Mouse (Mus musculus) layer of hippocampus, postnatal 36 days (tissue): Measurements from ENCODE around the gene Gm21083. TPM values are rescaled to one million over a fixed set of nuclear protein-coding genes. Genes with fewer than 3 reads are reported as not detected.
"Not testable (repeated sequence)": the region's sequence is repeated elsewhere in the genome, so short reads cannot be mapped to it uniquely, and the experiment has no call there.

Source experiments
- DNase-seq, 2 experiments: peaks; one replicate each; pipeline ENCODE4 v3.0.0; 2022
- total RNA-seq, 2 experiments: library from RNA; stranded (reverse); gene quantifications; 2 replicates each; pipeline ENCODE4 v1.2.3; 2021

Gene Gm21083
- not detected for total RNA-seq

GRCm38 (mm10) chr5:15577033-15577432, at the start of gene Gm21083:
Gene Gm21083 (plus strand): TSS chr5:15577333.
- not testable (repeated sequence) for DNase-seq

- DNase-seq: not testable (repeated sequence)
Observed at GRCm38 (mm10) chr5:15529122-15529521, 48.0 kb upstream of the Gm21083 start, which contains the start of gene Gm21190. Gene Gm21190 (minus strand): TSS chr5:15529222.

- not testable (repeated sequence) for DNase-seq
Observed at GRCm38 (mm10) chr5:15548642-15549041, 28.5 kb upstream of the Gm21083 start.

GRCm38 (mm10) chr5:15549134-15549533, 28.0 kb upstream of the Gm21083 start:
- DNase-seq: not testable (repeated sequence)

GRCm38 (mm10) chr5:15549606-15550005, 27.5 kb upstream of the Gm21083 start:
- not testable (repeated sequence) for DNase-seq

- not testable (repeated sequence) for DNase-seq
Observed at GRCm38 (mm10) chr5:15558654-15559053, 18.5 kb upstream of the Gm21083 start.

GRCm38 (mm10) chr5:15561425-15562264, 15.5 kb upstream of the Gm21083 start:
- not testable (repeated sequence) for DNase-seq

- DNase-seq: not testable (repeated sequence)
Observed at GRCm38 (mm10) chr5:15573735-15574134, 3.4 kb upstream of the Gm21083 start.

GRCm38 (mm10) chr5:15586351-15586750, 9.2 kb downstream of the Gm21083 start:
- peak in 1 of 2 experiments; percentile 14 for DNase-seq

- not testable (repeated sequence) for DNase-seq
Observed at GRCm38 (mm10) chr5:15588291-15588690, 11.2 kb downstream of the Gm21083 start.

- DNase-seq: not testable (repeated sequence)
Observed at GRCm38 (mm10) chr5:15590635-15591034, 13.5 kb downstream of the Gm21083 start.

GRCm38 (mm10) chr5:15591577-15591976, 14.4 kb downstream of the Gm21083 start:
- DNase-seq: not testable (repeated sequence)

- DNase-seq: not testable (repeated sequence)
Observed at GRCm38 (mm10) chr5:15598831-15599230, 21.7 kb downstream of the Gm21083 start.

GRCm38 (mm10) chr5:15600342-15600741, 23.2 kb downstream of the Gm21083 start:
- DNase-seq: not testable (repeated sequence)

- DNase-seq: not testable (repeated sequence)
Observed at GRCm38 (mm10) chr5:15601481-15601880, 24.3 kb downstream of the Gm21083 start.

- not testable (repeated sequence) for DNase-seq
Observed at GRCm38 (mm10) chr5:15601960-15602359, 24.8 kb downstream of the Gm21083 start.

- DNase-seq: not testable (repeated sequence)
Observed at GRCm38 (mm10) chr5:15602424-15602947, 25.4 kb downstream of the Gm21083 start.

GRCm38 (mm10) chr5:15603008-15603407, 25.9 kb downstream of the Gm21083 start:
- DNase-seq: not testable (repeated sequence)

GRCm38 (mm10) chr5:15603585-15603984, 26.5 kb downstream of the Gm21083 start:
- DNase-seq: not testable (repeated sequence)

GRCm38 (mm10) chr5:15606677-15607076, 29.5 kb downstream of the Gm21083 start:
- DNase-seq: not testable (repeated sequence)

GRCm38 (mm10) chr5:15610695-15611094, 33.6 kb downstream of the Gm21083 start:
- not testable (repeated sequence) for DNase-seq

- not testable (repeated sequence) for DNase-seq
Observed at GRCm38 (mm10) chr5:15616195-15616594, 39.1 kb downstream of the Gm21083 start.

- DNase-seq: not testable (repeated sequence)
Observed at GRCm38 (mm10) chr5:15618764-15619163, 41.6 kb downstream of the Gm21083 start, which contains the start of gene Speer4d. Gene Speer4d (plus strand): TSS chr5:15619064.
